Mouse (Mus musculus) liver, embryonic 14.5 days (tissue): ENCODE measurements around the gene Slc38a6. TPM values are rescaled to one million over a fixed set of nuclear protein-coding genes. Genes with fewer than 3 reads are reported as not detected.

Experiments used
- ATAC-seq: fragments of 200-750 bp; cut with Nextera tagmentation; 2 replicates; pipeline ENCODE4 v1.8.0; 2017; ENCODE audit warnings: moderate number of reproducible peaks, mild to moderate bottlenecking, moderate library complexity; ENCODE audit not compliant: insufficient read depth
- DNase-seq, 3 experiments: peaks; one replicate each; pipeline ENCODE4 v3.0.0-alpha.2; 2012 to 2013; ENCODE audit warnings: low read depth in 3 of 3, low spot score in 3 of 3
- H3K27ac ChIP-seq: fragments of 300-500 bp; sonication (generic); 2 replicates; pipeline ENCODE4 v1.5.1; 2014; ENCODE audit warnings: moderate library complexity, mild to moderate bottlenecking, control low read depth, inconsistent platforms
- H3K27me3 ChIP-seq: fragments of 300-500 bp; sonication (generic); 2 replicates; pipeline ENCODE4 v1.6.1; 2014; ENCODE audit warnings: mild to moderate bottlenecking, low read length, moderate library complexity; ENCODE audit not compliant: control insufficient read depth, insufficient read depth
- H3K36me3 ChIP-seq: fragments of 300-500 bp; sonication (generic); replicated peaks from 2 replicates; pipeline ENCODE4 v1.6.1; 2014; ENCODE audit warnings: low read depth; ENCODE audit not compliant: control insufficient read depth, insufficient read depth
- H3K4me1 ChIP-seq, 2 experiments: fragments of 200-500 bp in 1 of 2; fragments of 300-500 bp in 1 of 2; sonication (generic) in 1 of 2; replicated peaks; 2 replicates each; pipeline ENCODE4 v1.6.1; 2012 to 2014; ENCODE audit warnings: antibody characterized with exemption in 1 of 2, inconsistent platforms in 1 of 2, low read length in 1 of 2; ENCODE audit not compliant: control insufficient read depth in 2 of 2, insufficient read depth in 2 of 2
- H3K4me2 ChIP-seq: fragments of 300-500 bp; sonication (generic); 2 replicates; pipeline ENCODE4 v1.6.1; 2014; ENCODE audit warnings: low read depth, mild to moderate bottlenecking, control low read depth, moderate library complexity
- H3K4me3 ChIP-seq, 2 experiments: fragments of 200-500 bp in 1 of 2; fragments of 300-500 bp in 1 of 2; sonication (generic) in 1 of 2; 2 replicates each; pipeline ENCODE4 v1.5.1; 2012 to 2014; ENCODE audit warnings: low read depth in 2 of 2, low read length in 2 of 2, mild to moderate bottlenecking in 2 of 2, control low read depth in 1 of 2, inconsistent platforms in 1 of 2, moderate library complexity in 1 of 2; ENCODE audit not compliant: insufficient read depth in 1 of 2
- H3K9ac ChIP-seq: fragments of 300-500 bp; sonication (generic); replicated peaks from 2 replicates; pipeline ENCODE4 v1.6.1; 2014; ENCODE audit warnings: mild to moderate bottlenecking, control low read depth, moderate library complexity
- H3K9me3 ChIP-seq: fragments of 300-500 bp; sonication (generic); 2 replicates; pipeline ENCODE4 v1.6.1; 2016; ENCODE audit warnings: low read length, mixed read lengths; ENCODE audit not compliant: control insufficient read depth
- CTCF ChIP-seq: IDR thresholded peaks from 2 replicates; pipeline ENCODE4 v1.5.1; 2016; ENCODE audit warnings: antibody characterized with exemption, low read depth, control low read depth
- EP300 ChIP-seq: IDR thresholded peaks from 2 replicates; pipeline ENCODE4 v1.6.1; 2016; ENCODE audit warnings: antibody characterized with exemption, low read depth
- WGBS: fragments of 180-500 bp; shearing (Covaris S2); extraction: QIAGEN DNeasy Blood & Tissue Kit; methylation state at CpG from one replicate; pipeline ENCODE4 v1.1.7; 2014; ENCODE audit not compliant: insufficient replicate concordance; 5-methylcytosine and 5-hydroxymethylcytosine counted together
- polyA plus RNA-seq, 2 experiments: library from polyadenylated mRNA; depleted of rRNA in 1 of 2; stranded (reverse) in 1 of 2; unstranded in 1 of 2; fragments of >200 nt; fragmentation: Nextera tagmentation in 1 of 2; extraction: Ambion mirVana in 1 of 2; gene quantifications; 2 replicates each; pipeline versions ENCODE4 v1.2.1 to v1.2.3; 2012 to 2014

Slc38a6 gene
- polyA plus RNA-seq, 2 experiments, result 2.1 to 2.4 TPM

- no peak overlapping the region for H3K9ac ChIP-seq
- ATAC-seq (no peak), DNase-seq (no peak)
- H3K27me3 ChIP-seq, result no peaks in the 10 kb centered on the region
- H3K4me1 ChIP-seq, result 0 out of 4 replicates have a peak, but pooled peaks cover 0 to 2% of the 10 kb centered on the region in 2 experiments
- WGBS, result 63% methylated on average over 8 of the region's 8 CpGs
- TF ChIP-seq CTCF (no peak), EP300 (no peak)
- no peak overlapping the region for H3K27ac ChIP-seq
- H3K36me3 ChIP-seq, result no peaks in the 10 kb centered on the region
- no peak overlapping the region for H3K4me2 ChIP-seq
- no peaks in the 10 kb centered on the region for H3K9me3 ChIP-seq
- no peak overlapping the region for H3K4me3 ChIP-seq
Observed at GRCm38 (mm10) chr12:73334051-73334551, 47.5 kb downstream of the Slc38a6 start.

GRCm38 (mm10) chr12:73337127-73337526 is 50.5 kb downstream of the Slc38a6 start:
- DNase-seq (no peak), ATAC-seq (no peak)
- Histone ChIP-seq H3K4me2 (no peak overlapping the region), H3K27me3 (no peaks in the 10 kb centered on the region), H3K4me3 (no peak overlapping the region), H3K9me3 (no peaks in the 10 kb centered on the region), H3K27ac (no peak overlapping the region), H3K36me3 (no peaks in the 10 kb centered on the region), H3K9ac (no peak overlapping the region), H3K4me1 (peaks cover 0 to 10% of the 10 kb centered on the region in 2 experiments; a peak in 2 of 4 replicates)
- TF ChIP-seq EP300 (no peak), CTCF (no peak)
- 21% methylated on average over 7 of the region's 7 CpGs for WGBS

GRCm38 (mm10) chr12:73340642-73341293 is 54.2 kb downstream of the Slc38a6 start:
- H3K4me3 ChIP-seq, result no peak overlapping the region
- H3K9me3 ChIP-seq, result no peaks in the 10 kb centered on the region
- no peak for DNase-seq
- H3K4me1 ChIP-seq, result peaks cover 0 to 13% of the 10 kb centered on the region in 2 experiments; a peak in 2 of 4 replicates
- H3K27me3 ChIP-seq, result no peaks in the 10 kb centered on the region
- no peak overlapping the region for H3K9ac ChIP-seq
- TF ChIP-seq EP300 (no peak), CTCF (no peak)
- no peaks in the 10 kb centered on the region for H3K36me3 ChIP-seq
- WGBS, result 17% methylated on average over 8 of the region's 8 CpGs
- no peak overlapping the region for H3K4me2 ChIP-seq
- H3K27ac ChIP-seq, result no peak overlapping the region
- no peak for ATAC-seq

- Histone ChIP-seq H3K4me2 (peak overlapping the region; percentile 26), H3K9me3 (no peaks in the 10 kb centered on the region), H3K27me3 (no peaks in the 10 kb centered on the region), H3K4me3 (no peak overlapping the region), H3K9ac (no peak overlapping the region), H3K4me1 (peaks cover 0 to 12% of the 10 kb centered on the region in 2 experiments; a peak in 2 of 4 replicates), H3K27ac (no peak overlapping the region), H3K36me3 (no peaks in the 10 kb centered on the region)
- no peak for TF ChIP-seq CTCF
- TF ChIP-seq EP300, result no peak
- WGBS, result 22% methylated on average over 14 of the region's 14 CpGs
- DNase-seq (no peak), ATAC-seq (no peak)
Observed at GRCm38 (mm10) chr12:73341703-73342663, 55.4 kb downstream of the Slc38a6 start.

- no peak for TF ChIP-seq EP300
- TF ChIP-seq CTCF, result no peak
- ATAC-seq, result no peak
- no peak for DNase-seq
Observed at GRCm38 (mm10) chr12:73344300-73344699, 57.7 kb downstream of the Slc38a6 start.

More at GRCm38 (mm10) chr12:73344300-73344699, 57.7 kb downstream of the Slc38a6 start:
- no peak overlapping the region for H3K27ac ChIP-seq
- peaks cover 0 to 12% of the 10 kb centered on the region in 2 experiments; a peak in 2 of 4 replicates for H3K4me1 ChIP-seq
- H3K27me3 ChIP-seq, result no peaks in the 10 kb centered on the region
- no peaks in the 10 kb centered on the region for H3K9me3 ChIP-seq
- H3K9ac ChIP-seq, result no peak overlapping the region
- H3K4me2 ChIP-seq, result no peak overlapping the region
- no peaks in the 10 kb centered on the region for H3K36me3 ChIP-seq
- no peak overlapping the region for H3K4me3 ChIP-seq
- 58% methylated on average over 4 of the region's 4 CpGs for WGBS
